Mouse (Mus musculus) c-Kit-positive CD71-positive TER-119-negative erythroid progenitor cells, embryonic 14.5 days (primary cell): ENCODE data around the gene Hs3st4.

ENCODE experiments used
- DNase-seq: peaks from one replicate; pipeline ENCODE4 v3.0.0-alpha.2; 2013; ENCODE audit warnings: low read depth

The Hs3st4 gene

GRCm38 (mm10) chr7:123982461-123983038 is at the start of gene Hs3st4:
TSS of gene Hs3st4 (plus strand) at chr7:123982869.
- DNase-seq, result no peak

GRCm38 (mm10) chr7:123946836-123947235 is 35.8 kb upstream of the Hs3st4 start:
- DNase-seq, result no peak

- DNase-seq, result no peak
Measured at GRCm38 (mm10) chr7:123963021-123963420, 19.6 kb upstream of the Hs3st4 start.

GRCm38 (mm10) chr7:123964559-123965142 is 18.0 kb upstream of the Hs3st4 start:
- DNase-seq, result no peak

- DNase-seq, result no peak
Measured at GRCm38 (mm10) chr7:123965515-123965914, 17.2 kb upstream of the Hs3st4 start.

GRCm38 (mm10) chr7:123975441-123975840 is 7.2 kb upstream of the Hs3st4 start:
- DNase-seq, result no peak

GRCm38 (mm10) chr7:123981435-123981834 is 1.2 kb upstream of the Hs3st4 start:
- DNase-seq, result no peak

- DNase-seq, result no peak
Measured at GRCm38 (mm10) chr7:123982010-123982409, 659 bp upstream of the Hs3st4 start.

- no peak for DNase-seq
Measured at GRCm38 (mm10) chr7:123983177-123984046, 743 bp downstream of the Hs3st4 start.

- DNase-seq, result no peak
Measured at GRCm38 (mm10) chr7:123992121-123992520, 9.5 kb downstream of the Hs3st4 start.

- no peak for DNase-seq
Measured at GRCm38 (mm10) chr7:123997266-123997665, 14.6 kb downstream of the Hs3st4 start.

GRCm38 (mm10) chr7:123998601-123999000 is 15.9 kb downstream of the Hs3st4 start:
- DNase-seq, result no peak

GRCm38 (mm10) chr7:124026908-124027307 is 44.2 kb downstream of the Hs3st4 start:
- no peak for DNase-seq

GRCm38 (mm10) chr7:124032236-124032635 is 49.6 kb downstream of the Hs3st4 start:
- no peak for DNase-seq

GRCm38 (mm10) chr7:124033332-124033731 is 50.7 kb downstream of the Hs3st4 start:
- DNase-seq, result no peak

- DNase-seq, result no peak
Measured at GRCm38 (mm10) chr7:124037281-124037700, 54.6 kb downstream of the Hs3st4 start.

GRCm38 (mm10) chr7:124039142-124039541 is 56.5 kb downstream of the Hs3st4 start:
- no peak for DNase-seq

GRCm38 (mm10) chr7:124047382-124047781 is 64.7 kb downstream of the Hs3st4 start:
- DNase-seq, result no peak

- DNase-seq, result no peak
Measured at GRCm38 (mm10) chr7:124048971-124049370, 66.3 kb downstream of the Hs3st4 start.

- DNase-seq, result no peak
Measured at GRCm38 (mm10) chr7:124050421-124050820, 67.8 kb downstream of the Hs3st4 start.

- no peak for DNase-seq
Measured at GRCm38 (mm10) chr7:124083741-124084140, 101.1 kb downstream of the Hs3st4 start.

GRCm38 (mm10) chr7:124129019-124129418 is 146.3 kb downstream of the Hs3st4 start:
- DNase-seq, result no peak

- DNase-seq, result no peak
Measured at GRCm38 (mm10) chr7:124131312-124131711, 148.6 kb downstream of the Hs3st4 start.
